Mouse (Mus musculus) heart, adult 2 months (tissue): ENCODE measurements around the gene Ddr2.

ENCODE experiments used
- CTCF ChIP-seq: fragments of 200-600 bp; IDR thresholded peaks from 2 replicates; pipeline ENCODE4 v1.8.1; 2022; ENCODE audit warnings: antibody characterized with exemption, mild to moderate bottlenecking, moderate library complexity
- POLR2A ChIP-seq: fragments of 200-500 bp; IDR thresholded peaks from 2 replicates; pipeline ENCODE4 v1.6.1; 2011; ENCODE audit warnings: mild to moderate bottlenecking, low read depth, low read length, control low read depth; ENCODE audit not compliant: insufficient read depth

DNA sequence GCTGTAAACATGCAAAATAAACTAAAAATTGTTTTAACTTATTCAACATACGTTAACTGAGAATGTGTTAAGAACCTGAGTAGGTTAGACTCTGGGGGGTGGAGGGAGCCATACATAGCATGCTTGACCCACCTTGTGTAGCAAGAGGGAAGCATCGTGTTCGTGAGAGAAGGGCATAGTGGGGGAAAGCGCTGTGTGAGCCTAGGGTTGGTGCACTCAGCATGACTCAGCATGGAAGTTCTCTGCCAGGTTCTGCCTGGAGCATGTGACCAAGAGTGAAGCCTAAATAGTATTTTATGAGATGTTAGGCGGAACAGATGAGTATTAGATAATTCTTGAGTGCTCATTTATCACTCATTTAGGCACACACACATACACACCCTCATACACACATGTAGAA, 41.4 kb downstream of the Ddr2 start:
- TF ChIP-seq CTCF = no peak
- no peak for TF ChIP-seq POLR2A
